Mouse (Mus musculus): Measurements from ENCODE around the gene Cd47.

DNA sequence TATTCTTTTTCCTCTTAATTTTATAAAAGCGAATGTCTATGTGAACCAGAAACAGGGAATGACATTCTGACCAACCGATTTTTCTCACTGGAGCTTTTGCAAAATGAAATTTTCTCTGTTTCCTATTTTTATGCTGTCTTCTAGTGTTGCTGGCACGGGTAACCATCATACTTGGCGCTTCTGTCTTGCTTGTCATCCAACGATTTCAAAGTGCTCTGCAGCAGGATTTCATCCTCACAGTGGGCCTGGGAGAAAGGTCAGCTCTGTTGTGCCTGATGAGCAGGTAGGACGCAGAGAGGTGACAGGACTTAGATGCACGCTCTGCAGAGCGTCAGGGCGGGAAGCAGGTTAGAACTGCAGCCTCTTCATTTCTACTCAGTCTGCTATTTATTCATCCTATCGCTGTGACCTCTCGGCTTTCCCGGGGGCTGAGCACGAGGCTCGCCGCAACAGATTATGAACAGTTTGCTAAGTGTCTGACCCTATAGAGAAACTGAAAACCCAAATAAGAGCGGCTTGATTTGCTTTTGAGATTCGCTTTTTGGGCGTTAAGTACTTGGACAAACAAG, 7.6 kb downstream of the Cd47 start:
- TF ChIP-seq EP300 (IDR thresholded peaks at IDR 0.05; ENCODE audit: low read depth) (no peak), CTCF (IDR thresholded peaks at IDR 0.05; ENCODE audit: low read depth) (no peak)

All from heart, postnatal 0 days (tissue).